ENCODE assay signal across 19 mouse cellular contexts in the genomic region with DNA sequence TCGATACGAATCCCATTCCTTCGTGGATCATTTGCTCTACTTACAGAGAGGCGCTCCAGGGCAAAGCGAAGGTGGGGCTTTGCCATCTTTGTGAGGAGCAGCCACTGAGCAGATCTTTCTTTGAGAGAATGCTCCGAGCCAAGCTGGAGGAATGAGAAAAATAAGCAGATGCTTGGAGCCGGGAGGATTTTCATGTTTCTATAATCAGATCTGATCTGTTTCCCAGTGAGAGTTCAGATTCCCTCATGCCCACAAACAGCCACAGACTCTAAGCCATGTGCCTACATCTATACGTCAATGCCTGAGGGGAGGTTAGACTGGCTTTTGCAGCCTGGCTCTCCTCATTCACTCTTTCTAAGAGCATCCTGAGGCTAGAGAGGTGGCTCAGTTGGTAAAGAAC. TPM values are rescaled to one million over a fixed set of nuclear protein-coding genes. Genes with fewer than 3 reads are reported as not detected.
DNase-seq lines count a peak whose midpoint lies in the region; ATAC-seq lines count a peak whose summit lies in the region.
"Had no signal": no experiment of that assay in that cellular context is flagged by ENCODE, and none has a peak within 500 bp of the region (broad histone marks: within the 10 kb centered on the region; RNA-seq: fewer than 3 reads in every experiment).

No protein-coding gene starts in this region.

- WGBS in embryonic facial prominence, embryonic 14.5 days: 60% methylated on average over 8 of the region's 8 CpGs

- no peak overlapping the region for H3K9ac ChIP-seq in embryonic facial prominence, embryonic 14.5 days (ENCODE audit: low read depth, low read length)
- H3K9ac ChIP-seq: heart, embryonic 15.5 days; intestine, embryonic 15.5 days; limb, embryonic 13.5 days; liver, embryonic 15.5 days had no signal

- peaks cover 7% of the 10 kb centered on the region; the same call in 1 of the 2 replicates for H3K4me1 ChIP-seq in embryonic facial prominence, embryonic 14.5 days (ENCODE audit: control insufficient read depth, insufficient read depth, low read length)
- H3K4me1 ChIP-seq: heart, embryonic 15.5 days; hindbrain, embryonic 10.5 days; intestine, embryonic 15.5 days; limb, embryonic 13.5 days; liver, embryonic 15.5 days; midbrain, embryonic 10.5 days had no signal

- DNase-seq in left cerebral cortex, adult 18-20 months (ENCODE audit: low spot score in 2 of 2): peak; percentile 6 to 39
- DNase-seq in left cerebral cortex, adult 11 months (ENCODE audit: low spot score): no peak
- peak; percentile 57 for DNase-seq in embryonic facial prominence, embryonic 14.5 days (ENCODE audit: low spot score)
- peak; percentile 29 to 62 for DNase-seq in frontal cortex, postnatal 36 days (ENCODE audit: low spot score in 2 of 2)
- DNase-seq in right cerebral cortex, postnatal 10 days (ENCODE audit: low spot score in 2 of 2): peak; percentile 59 to 76
- DNase-seq in cerebellum, adult 8-10 months: no peak
- DNase-seq in kidney, postnatal 4 days: no peak
- DNase-seq: adrenal gland, adult 8-10 months; cerebellum, adult 9-10 months; embryo, embryonic 11 days; kidney, postnatal 10 days; lung, postnatal 10 days had no signal

- H3K27me3 ChIP-seq in embryonic facial prominence, embryonic 14.5 days (replicated peaks; ENCODE audit: control insufficient read depth, insufficient read depth, low read length): no peaks in the 10 kb centered on the region
- H3K27me3 ChIP-seq: heart, embryonic 15.5 days; intestine, embryonic 15.5 days; limb, embryonic 13.5 days; liver, embryonic 15.5 days had no signal

- no peak overlapping the region for H3K4me2 ChIP-seq in embryonic facial prominence, embryonic 14.5 days (ENCODE audit: low read depth, low read length)
- H3K4me2 ChIP-seq: heart, embryonic 15.5 days; intestine, embryonic 15.5 days; limb, embryonic 13.5 days; liver, embryonic 15.5 days had no signal

- no peak overlapping the region for H3K27ac ChIP-seq in embryonic facial prominence, embryonic 14.5 days (replicated peaks; ENCODE audit: low read depth, low read length)
- H3K27ac ChIP-seq: heart, embryonic 15.5 days; hindbrain, embryonic 10.5 days; intestine, embryonic 15.5 days; limb, embryonic 13.5 days; liver, embryonic 15.5 days; midbrain, embryonic 10.5 days had no signal

- no peaks in the 10 kb centered on the region for H3K36me3 ChIP-seq in embryonic facial prominence, embryonic 14.5 days (ENCODE audit: control insufficient read depth, insufficient read depth, low read length)
- H3K36me3 ChIP-seq: G1E; heart, embryonic 15.5 days; hindbrain, embryonic 10.5 days; intestine, embryonic 15.5 days; limb, embryonic 13.5 days; liver, embryonic 15.5 days; midbrain, embryonic 10.5 days had no signal

- no peak overlapping the region for H3K4me3 ChIP-seq in embryonic facial prominence, embryonic 14.5 days (ENCODE audit: low read depth, low read length)
- H3K4me3 ChIP-seq: heart, embryonic 15.5 days; hindbrain, embryonic 10.5 days; intestine, embryonic 15.5 days; limb, embryonic 13.5 days; liver, embryonic 15.5 days; midbrain, embryonic 10.5 days had no signal

- H3K9me3 ChIP-seq in embryonic facial prominence, embryonic 14.5 days (ENCODE audit: control insufficient read depth, low read length): no peaks in the 10 kb centered on the region
- H3K9me3 ChIP-seq: heart, embryonic 15.5 days; hindbrain, embryonic 10.5 days; intestine, embryonic 15.5 days; limb, embryonic 13.5 days; liver, embryonic 15.5 days; midbrain, embryonic 10.5 days had no signal

- no peak for ATAC-seq in embryonic facial prominence, embryonic 14.5 days (ENCODE audit: low read depth)
- ATAC-seq: intestine, embryonic 15.5 days had no signal

RNA-seq across cellular contexts. Expression of gene Ssu2, which starts 27.1 kb away (rescaled TPM):
- total RNA-seq in left cerebral cortex, adult 18-20 months (2021): under 1 TPM in 1 of 2 experiments, not detected in 1; 0.37 TPM
- 3.0 and 3.3 TPM in 2 replicates for polyA plus RNA-seq in embryonic facial prominence, embryonic 14.5 days (2014; fragmentation: Nextera tagmentation; extraction: Ambion mirVana)
- total RNA-seq: G1E had no signal
- polyA plus RNA-seq: G1E had no signal

Comparison
In these comparisons a context has a peak if more than half of its experiments do, and no peak if none do; other contexts are left out.
1. DNase-seq: peak in left cerebral cortex, adult 18-20 months (2 of 2), embryonic facial prominence, embryonic 14.5 days (single experiment), frontal cortex, postnatal 36 days (2 of 2) and right cerebral cortex, postnatal 10 days (2 of 2); none in left cerebral cortex, adult 11 months (single experiment), cerebellum, adult 8-10 months (single experiment) and kidney, postnatal 4 days (0 of 2).